Comparison of ENCODE assay signal across 10 mouse cellular contexts in genomic region chr1:185741034-185741890, GRCm38 (mm10).
DNase-seq lines count a peak whose midpoint lies in the region; ATAC-seq and TF ChIP-seq lines count a peak whose summit lies in the region.
"Had no signal": no experiment of that assay in that cellular context is flagged by ENCODE, and none has a peak within 500 bp of the region (broad histone marks: within the 10 kb centered on the region; RNA-seq: fewer than 3 reads in every experiment).

No protein-coding gene starts in this region.

- no peaks in the 10 kb centered on the region for H3K36me3 ChIP-seq in lung, embryonic 14.5 days (ENCODE audit: insufficient read depth)
- no peaks in the 10 kb centered on the region for H3K36me3 ChIP-seq in forebrain, embryonic 13.5 days (ENCODE audit: poor library complexity, severe bottlenecking)
- no peaks in the 10 kb centered on the region for H3K36me3 ChIP-seq in midbrain, embryonic 16.5 days (ENCODE audit: control insufficient read depth, insufficient read depth, low read length)
- H3K36me3 ChIP-seq in intestine, embryonic 16.5 days (ENCODE audit: control insufficient read depth, insufficient read depth, low read length), result no peaks in the 10 kb centered on the region

- ATAC-seq in lung, embryonic 14.5 days (ENCODE audit: insufficient read depth), result no peak
- peak; percentile 92 for ATAC-seq in forebrain, embryonic 13.5 days
- ATAC-seq in midbrain, embryonic 16.5 days, result peak; percentile 64; the same call in 1 of the 2 replicates
- ATAC-seq in intestine, embryonic 16.5 days, result no peak

- peak overlapping the region; percentile 3; the same call in 1 of the 2 replicates for H3K27ac ChIP-seq in lung, embryonic 14.5 days (ENCODE audit: low read depth)
- H3K27ac ChIP-seq in forebrain, embryonic 13.5 days, result no peak overlapping the region
- no peak overlapping the region for H3K27ac ChIP-seq in midbrain, embryonic 16.5 days (ENCODE audit: low read length)
- no peak overlapping the region for H3K27ac ChIP-seq in intestine, embryonic 16.5 days (ENCODE audit: low read length)
- H3K27ac ChIP-seq: gastrocnemius, adult 2 months had no signal

- H3K9me3 ChIP-seq in lung, embryonic 14.5 days (ENCODE audit: low read depth, low read length), result no peaks in the 10 kb centered on the region
- H3K9me3 ChIP-seq in forebrain, embryonic 13.5 days (replicated peaks), result no peaks in the 10 kb centered on the region
- no peaks in the 10 kb centered on the region; the same call in 1 of the 2 replicates for H3K9me3 ChIP-seq in midbrain, embryonic 16.5 days (replicated peaks; ENCODE audit: control insufficient read depth, low read length, poor library complexity, severe bottlenecking)
- H3K9me3 ChIP-seq in intestine, embryonic 16.5 days (ENCODE audit: control insufficient read depth, low read length), result no peaks in the 10 kb centered on the region

- no peak overlapping the region for H3K4me3 ChIP-seq in lung, embryonic 14.5 days (ENCODE audit: low read depth, low read length)
- H3K4me3 ChIP-seq in forebrain, embryonic 13.5 days, result no peak overlapping the region
- no peak overlapping the region for H3K4me3 ChIP-seq in midbrain, embryonic 16.5 days (ENCODE audit: low read depth, low read length)
- no peak overlapping the region for H3K4me3 ChIP-seq in intestine, embryonic 16.5 days (ENCODE audit: low read length)
- H3K4me3 ChIP-seq: gastrocnemius, adult 2 months had no signal

- no peak overlapping the region for H3K9ac ChIP-seq in lung, embryonic 14.5 days
- H3K9ac ChIP-seq in forebrain, embryonic 13.5 days, result no peak overlapping the region
- H3K9ac ChIP-seq in midbrain, embryonic 16.5 days (ENCODE audit: low read depth, low read length), result no peak overlapping the region
- no peak overlapping the region for H3K9ac ChIP-seq in intestine, embryonic 16.5 days (ENCODE audit: low read depth, low read length)

- 40% methylated on average over 11 of the region's 11 CpGs for WGBS in lung, embryonic 14.5 days
- 16% methylated on average over 11 of the region's 11 CpGs for WGBS in forebrain, embryonic 13.5 days
- WGBS in midbrain, embryonic 16.5 days, result 20% methylated on average over 11 of the region's 11 CpGs
- 49% methylated on average over 11 of the region's 11 CpGs for WGBS in intestine, embryonic 16.5 days

- H3K27me3 ChIP-seq in lung, embryonic 14.5 days (ENCODE audit: insufficient read depth, low read length), result no peaks in the 10 kb centered on the region
- 0 out of 2 replicates have a peak, but pooled peaks cover 4% of the 10 kb centered on the region for H3K27me3 ChIP-seq in forebrain, embryonic 13.5 days
- H3K27me3 ChIP-seq in midbrain, embryonic 16.5 days (ENCODE audit: control insufficient read depth, insufficient read depth, low read depth, low read length), result no peaks in the 10 kb centered on the region
- no peaks in the 10 kb centered on the region for H3K27me3 ChIP-seq in intestine, embryonic 16.5 days (replicated peaks; ENCODE audit: control insufficient read depth, insufficient read depth, low read length)

- H3K4me1 ChIP-seq in lung, embryonic 14.5 days (ENCODE audit: insufficient read depth), result 0 out of 2 replicates have a peak, but pooled peaks cover 4% of the 10 kb centered on the region
- H3K4me1 ChIP-seq in forebrain, embryonic 13.5 days, result peaks cover 10% of the 10 kb centered on the region
- H3K4me1 ChIP-seq in midbrain, embryonic 16.5 days (ENCODE audit: control insufficient read depth, insufficient read depth, low read length), result peaks cover 2% of the 10 kb centered on the region; the same call in 1 of the 2 replicates
- no peaks in the 10 kb centered on the region for H3K4me1 ChIP-seq in intestine, embryonic 16.5 days (ENCODE audit: control insufficient read depth, insufficient read depth, low read length)

- no peak overlapping the region for H3K4me2 ChIP-seq in lung, embryonic 14.5 days
- H3K4me2 ChIP-seq in forebrain, embryonic 13.5 days, result no peak overlapping the region
- H3K4me2 ChIP-seq in midbrain, embryonic 16.5 days (ENCODE audit: low read length), result no peak overlapping the region
- H3K4me2 ChIP-seq in intestine, embryonic 16.5 days (ENCODE audit: low read depth, low read length), result no peak overlapping the region

- DNase-seq in embryo, embryonic 11 days, result peak; percentile 14
- DNase-seq in embryo, embryonic 10 days (ENCODE audit: low spot score), result no peak
- peak; percentile 40 for DNase-seq in lung, embryonic 14.5 days
- no peak for DNase-seq in lung, postnatal 36 days
- DNase-seq in thymus, postnatal 25 days, result no peak
- DNase-seq: adrenal gland, postnatal 14 days; gastrocnemius, adult 2 months had no signal

- no peak for TF ChIP-seq CTCF in lung, embryonic 14.5 days (IDR thresholded peaks at IDR 0.05; ENCODE audit: low read depth)

Comparison
In these comparisons a context has a peak if more than half of its experiments do, and no peak if none do; other contexts are left out.
1. DNase-seq: peak in embryo, embryonic 11 days (single experiment) and lung, embryonic 14.5 days (single experiment); none in embryo, embryonic 10 days (single experiment), lung, postnatal 36 days (single experiment) and thymus, postnatal 25 days (single experiment).
2. ATAC-seq: peak in forebrain, embryonic 13.5 days (single experiment) and midbrain, embryonic 16.5 days (single experiment); none in lung, embryonic 14.5 days (single experiment) and intestine, embryonic 16.5 days (single experiment).